Mouse (Mus musculus): ENCODE data around the gene Gab2.

Gab2 gene

GRCm38 (mm10) chr7:97081242-97081958 is at the start of gene Gab2:
Gab2 (plus strand) TSS chr7:97081586.
- DNase-seq = peak; percentile 90

GRCm38 (mm10) chr7:97032412-97032811 is 49.0 kb upstream of the Gab2 start:
- peak; percentile 4 for DNase-seq

- no peak for DNase-seq
Measured at GRCm38 (mm10) chr7:97039641-97040040, 41.7 kb upstream of the Gab2 start.

- DNase-seq = no peak
Measured at GRCm38 (mm10) chr7:97041868-97042449, 39.4 kb upstream of the Gab2 start.

GRCm38 (mm10) chr7:97042981-97043380 is 38.4 kb upstream of the Gab2 start:
- DNase-seq = peak; percentile 8

- no peak for DNase-seq
Measured at GRCm38 (mm10) chr7:97060966-97061365, 20.4 kb upstream of the Gab2 start.

- no peak for DNase-seq
Measured at GRCm38 (mm10) chr7:97071512-97071911, 9.9 kb upstream of the Gab2 start.

- no peak for DNase-seq
Measured at GRCm38 (mm10) chr7:97072061-97072460, 9.3 kb upstream of the Gab2 start.

GRCm38 (mm10) chr7:97074974-97075373 is 6.4 kb upstream of the Gab2 start:
- DNase-seq = no peak

- DNase-seq = no peak
Measured at GRCm38 (mm10) chr7:97076977-97077376, 4.4 kb upstream of the Gab2 start.

- no peak for DNase-seq
Measured at GRCm38 (mm10) chr7:97078685-97079084, 2.7 kb upstream of the Gab2 start.

GRCm38 (mm10) chr7:97079145-97079544 is 2.2 kb upstream of the Gab2 start:
- peak; percentile 75 for DNase-seq

GRCm38 (mm10) chr7:97079651-97080365 is 1.6 kb upstream of the Gab2 start:
- DNase-seq = no peak

- peak; percentile 47 for DNase-seq
Measured at GRCm38 (mm10) chr7:97080621-97081241, 655 bp upstream of the Gab2 start.

- DNase-seq = no peak
Measured at GRCm38 (mm10) chr7:97081959-97082218, 503 bp downstream of the Gab2 start.

GRCm38 (mm10) chr7:97082219-97083101 is 1.1 kb downstream of the Gab2 start:
- DNase-seq = peak; percentile 86

- no peak for DNase-seq
Measured at GRCm38 (mm10) chr7:97083579-97083978, 2.2 kb downstream of the Gab2 start.

GRCm38 (mm10) chr7:97084181-97084580 is 2.8 kb downstream of the Gab2 start:
- DNase-seq = peak; percentile 41

- peak; percentile 41 for DNase-seq
Measured at GRCm38 (mm10) chr7:97085291-97085690, 3.9 kb downstream of the Gab2 start.

- DNase-seq = no peak
Measured at GRCm38 (mm10) chr7:97094241-97094640, 12.9 kb downstream of the Gab2 start.

- DNase-seq = no peak
Measured at GRCm38 (mm10) chr7:97108119-97108518, 26.7 kb downstream of the Gab2 start.

GRCm38 (mm10) chr7:97128949-97129348 is 47.6 kb downstream of the Gab2 start:
- peak; percentile 28 for DNase-seq

GRCm38 (mm10) chr7:97136453-97136852 is 55.1 kb downstream of the Gab2 start:
- DNase-seq = no peak

Data from kidney, postnatal 14 days (tissue).